ENCODE assay signal across 17 mouse cellular contexts in the genomic region with DNA sequence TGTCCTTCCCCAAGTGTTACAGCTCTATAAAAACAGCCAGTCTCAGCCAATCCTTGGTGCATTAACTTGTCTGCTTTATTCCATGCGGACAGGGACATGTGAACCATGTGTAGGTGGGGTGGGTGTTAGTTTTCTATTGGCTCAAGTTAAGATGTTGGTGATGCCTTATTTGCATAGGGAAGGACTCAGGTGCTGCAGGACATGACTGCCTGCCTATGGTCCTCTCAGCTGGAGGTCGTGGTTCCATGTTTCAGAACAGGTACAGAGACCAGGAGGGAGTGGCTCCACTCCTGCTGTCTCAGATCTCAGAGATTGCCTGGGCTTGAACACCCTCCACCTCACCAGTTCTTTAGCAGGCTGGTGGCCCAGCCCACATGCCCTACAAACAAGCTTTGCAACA.
"Had no signal": no experiment of that assay in that cellular context is flagged by ENCODE, and none has a peak within 500 bp of the region (broad histone marks: within the 10 kb centered on the region; RNA-seq: fewer than 3 reads in every experiment).

No protein-coding gene starts in this region.

- H3K9me3 ChIP-seq: stomach, embryonic 15.5 days had no signal

- H3K4me2 ChIP-seq: lung, embryonic 15.5 days; midbrain, embryonic 12.5 days; neural tube, embryonic 12.5 days; stomach, embryonic 15.5 days had no signal

- H3K27me3 ChIP-seq: lung, embryonic 15.5 days; megakaryocyte, embryonic 14.5 days; midbrain, embryonic 12.5 days; neural tube, embryonic 12.5 days; stomach, embryonic 15.5 days had no signal

- ATAC-seq: liver, postnatal 0 days; lung, postnatal 0 days had no signal

- H3K9ac ChIP-seq: liver, postnatal 0 days; lung, embryonic 15.5 days; midbrain, embryonic 12.5 days; neural tube, embryonic 12.5 days; stomach, embryonic 15.5 days had no signal

- H3K36me3 ChIP-seq: lung, embryonic 15.5 days; midbrain, embryonic 12.5 days; neural tube, embryonic 12.5 days; stomach, embryonic 15.5 days had no signal

- DNase-seq: liver, postnatal 0 days; lung, adult 2 months; lung, postnatal 14 days; lung, postnatal 36 days; midbrain, embryonic 14.5 days; right cerebral cortex, postnatal 14 days; thymus, adult 2 months; thymus, postnatal 25 days; thymus, postnatal 4 days had no signal

- H3K4me1 ChIP-seq: lung, embryonic 15.5 days; midbrain, embryonic 12.5 days; neural tube, embryonic 12.5 days; stomach, embryonic 15.5 days had no signal

- H3K4me3 ChIP-seq: lung, embryonic 15.5 days; megakaryocyte, embryonic 14.5 days; midbrain, embryonic 12.5 days; neural tube, embryonic 12.5 days; stomach, embryonic 15.5 days had no signal

- H3K27ac ChIP-seq: lung, embryonic 15.5 days; macrophage; midbrain, embryonic 12.5 days; neural tube, embryonic 12.5 days; stomach, embryonic 15.5 days; stomach, postnatal 0 days had no signal
